Comparison of ENCODE assay signal across 15 mouse cellular contexts in the genomic region with DNA sequence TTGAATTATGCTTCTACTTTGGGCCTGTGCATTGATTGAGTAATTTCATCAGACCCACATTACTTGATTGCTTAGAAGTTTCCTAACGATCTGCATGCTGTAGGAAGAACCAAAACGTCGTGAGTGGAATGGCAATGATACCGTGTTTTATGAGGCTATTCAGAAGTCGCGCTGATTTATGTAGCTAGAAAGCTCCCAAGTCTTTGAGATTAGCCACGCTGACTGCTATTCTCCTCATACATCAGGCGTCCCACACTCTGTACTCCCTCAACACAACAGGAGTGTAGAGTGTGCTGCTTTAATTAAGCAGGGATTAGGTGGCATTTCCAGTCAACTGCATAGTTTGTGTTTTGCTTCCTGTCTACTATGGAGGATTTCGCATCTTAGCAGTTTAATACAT. TPM values are rescaled to one million over a fixed set of nuclear protein-coding genes. Genes with fewer than 3 reads are reported as not detected.
DNase-seq lines count a peak whose midpoint lies in the region; ATAC-seq and TF ChIP-seq lines count a peak whose summit lies in the region.
"Had no signal": no experiment of that assay in that cellular context is flagged by ENCODE, and none has a peak within 500 bp of the region (broad histone marks: within the 10 kb centered on the region; RNA-seq: fewer than 3 reads in every experiment).

No protein-coding gene starts in this region.

- peaks cover 26% of the 10 kb centered on the region for H3K4me1 ChIP-seq in midbrain, embryonic 10.5 days
- peaks cover 30% of the 10 kb centered on the region for H3K4me1 ChIP-seq in neural tube, embryonic 13.5 days (replicated peaks)

- no peak overlapping the region for H3K27ac ChIP-seq in midbrain, embryonic 10.5 days (replicated peaks)
- H3K27ac ChIP-seq in neural tube, embryonic 13.5 days (replicated peaks) = 0 out of 2 replicates have a peak overlapping the region, but pooled peaks have one; percentile 24
- no peak overlapping the region for H3K27ac ChIP-seq in gastrocnemius, adult 2 months

- peak overlapping the region; percentile 4; the same call in 1 of the 2 replicates for H3K4me3 ChIP-seq in midbrain, embryonic 10.5 days
- no peak overlapping the region; the same call in 1 of the 2 replicates for H3K4me3 ChIP-seq in neural tube, embryonic 13.5 days
- no peak overlapping the region for H3K4me3 ChIP-seq in gastrocnemius, adult 2 months
- H3K4me3 ChIP-seq: erythroblast, embryonic 14.5 days had no signal

- peaks cover 21% of the 10 kb centered on the region for H3K27me3 ChIP-seq in midbrain, embryonic 10.5 days (ENCODE audit: low read depth, poor library complexity, severe bottlenecking)
- 0 out of 2 replicates have a peak, but pooled peaks cover under 1% of the 10 kb centered on the region for H3K27me3 ChIP-seq in neural tube, embryonic 13.5 days

- 60% methylated on average over 9 of the region's 9 CpGs for WGBS in midbrain, embryonic 10.5 days
- whole genome bisulfite sequencing in neural tube, embryonic 13.5 days = 17% methylated on average over 9 of the region's 9 CpGs

- peak overlapping the region; percentile 33 for H3K4me2 ChIP-seq in neural tube, embryonic 13.5 days
- H3K4me2 ChIP-seq: liver, embryonic 11.5 days had no signal

- DNase-seq in cerebellum, postnatal 25 days = peak; percentile 10 to 32
- DNase-seq in cerebellum, adult 11-12 months = no peak
- DNase-seq in embryo, embryonic 10.5 days (ENCODE audit: low spot score) = peak; percentile 56
- no peak for DNase-seq in midbrain, embryonic 10.5 days (ENCODE audit: low spot score)
- no peak for DNase-seq in heart, postnatal 14 days
- no peak for DNase-seq in gastrocnemius, adult 2 months
- DNase-seq in right cerebral cortex, postnatal 14 days = no peak
- DNase-seq: B cell, adult 2 months; heart, postnatal 36 days; kidney, adult 2 months had no signal

- H3K36me3 ChIP-seq in midbrain, embryonic 10.5 days = no peaks in the 10 kb centered on the region
- H3K36me3 ChIP-seq in neural tube, embryonic 13.5 days = no peaks in the 10 kb centered on the region

- intact Hi-C loops in heart, postnatal 14 days (cut with DNase I) = no loop called here
- intact Hi-C loops in gastrocnemius, adult 2 months (cut with DNase I) = no loop called here

- peak; percentile 54; the same call in 1 of the 2 replicates for ATAC-seq in neural tube, embryonic 13.5 days (ENCODE audit: low read depth)

- no peaks in the 10 kb centered on the region for H3K9me3 ChIP-seq in midbrain, embryonic 10.5 days (replicated peaks)
- no peaks in the 10 kb centered on the region for H3K9me3 ChIP-seq in neural tube, embryonic 13.5 days

- no peak overlapping the region for H3K9ac ChIP-seq in neural tube, embryonic 13.5 days

- TF ChIP-seq CTCF in gastrocnemius, adult 2 months (IDR thresholded peaks at IDR 0.05) = no peak

RNA-seq across cellular contexts. Expression of a gene that starts 4.1 kb away (rescaled TPM):
- 0.56 and 1.4 TPM in 2 replicates for polyA plus RNA-seq in midbrain, embryonic 10.5 days (2016; fragmentation: Nextera tagmentation; extraction: Ambion mirVana)
- 9.0 and 9.6 TPM in 2 replicates for polyA plus RNA-seq in neural tube, embryonic 13.5 days (2015; fragmentation: Nextera tagmentation; extraction: Ambion mirVana)
- total RNA-seq in heart, postnatal 14 days (2021) = under 1 TPM; 0.10 to 0.17 TPM
- total RNA-seq in gastrocnemius, adult 2 months (2021) = not detected
- total RNA-seq: common myeloid progenitor, adult 5-6 weeks; gastrocnemius, adult 8-10 months had no signal
- polyA plus RNA-seq: erythroblast, embryonic 14.5 days; kidney, adult 2 months had no signal

Comparison
In these comparisons a context has a peak if more than half of its experiments do, and no peak if none do; other contexts are left out.
1. DNase-seq: peak in cerebellum, postnatal 25 days (2 of 2) and embryo, embryonic 10.5 days (single experiment); none in cerebellum, adult 11-12 months (single experiment), midbrain, embryonic 10.5 days (single experiment), heart, postnatal 14 days (0 of 2), gastrocnemius, adult 2 months (single experiment) and right cerebral cortex, postnatal 14 days (single experiment).